Mouse (Mus musculus) large intestine, adult 2 months (tissue): Measurements from ENCODE around the gene Ccdc130. TPM values are rescaled to one million over a fixed set of nuclear protein-coding genes. Genes with fewer than 3 reads are reported as not detected.
A peak's percentile ranks its signal among the peaks of the same experiment; 100 is the strongest.

Experiments used
- DNase-seq: peaks from one replicate; pipeline ENCODE4 v3.0.0-alpha.2; 2012; ENCODE audit warnings: low read depth, low spot score
- WGBS: fragments of 180-500 bp; shearing (Covaris S2); methylation state at CpG from one replicate; pipeline ENCODE4 v1.1.7; 2018; 5-methylcytosine and 5-hydroxymethylcytosine counted together
- polyA plus RNA-seq: library from polyadenylated mRNA; depleted of rRNA; stranded (reverse); fragments of >200 nt; gene quantifications from 2 replicates; pipeline ENCODE4 v1.2.3, GENCODE M21; 2012

The Ccdc130 gene
- polyA plus RNA-seq, 1 experiment = 31.5 TPM

GRCm38 (mm10) chr8:84241167-84241566 is 29.0 kb downstream of the Ccdc130 start:
- DNase-seq = no peak
- WGBS = 68% methylated on average over 6 of the region's 6 CpGs

GRCm38 (mm10) chr8:84237542-84238229 is 32.5 kb downstream of the Ccdc130 start:
- 12% methylated on average over 19 of the region's 19 CpGs for WGBS
- no peak for DNase-seq

GRCm38 (mm10) chr8:84236998-84237473 is 33.1 kb downstream of the Ccdc130 start, which contains the start of gene Zswim4:
Gene Zswim4 (minus strand): TSS chr8:84237055.
- peak; percentile 99 for DNase-seq
- WGBS = 0% methylated on average over 35 of the region's 35 CpGs

GRCm38 (mm10) chr8:84236410-84236997 is 33.7 kb downstream of the Ccdc130 start:
- WGBS = 1% methylated on average over 30 of the region's 30 CpGs

GRCm38 (mm10) chr8:84235746-84236409 is 34.3 kb downstream of the Ccdc130 start:
- DNase-seq = no peak
- 5% methylated on average over 10 of the region's 10 CpGs for WGBS

More at GRCm38 (mm10) chr8:84236410-84236997, 33.7 kb downstream of the Ccdc130 start:
- DNase-seq = no peak

- WGBS = 77% methylated on average over 2 of the region's 2 CpGs
- DNase-seq = no peak
Observed at GRCm38 (mm10) chr8:84233055-84233454, 37.1 kb downstream of the Ccdc130 start.

GRCm38 (mm10) chr8:84230735-84231134 is 39.4 kb downstream of the Ccdc130 start:
- DNase-seq = no peak
- 80% methylated on average over 17 of the region's 17 CpGs for WGBS

- no peak for DNase-seq
- WGBS = 92% methylated on average over 21 of the region's 21 CpGs
Observed at GRCm38 (mm10) chr8:84223322-84224029, 46.7 kb downstream of the Ccdc130 start.

- DNase-seq = no peak
- 81% methylated on average over 9 of the region's 9 CpGs for WGBS
Observed at GRCm38 (mm10) chr8:84222566-84223165, 47.5 kb downstream of the Ccdc130 start.

GRCm38 (mm10) chr8:84220105-84220504 is 50.1 kb downstream of the Ccdc130 start:
- DNase-seq = no peak
- WGBS = 71% methylated on average over 7 of the region's 7 CpGs

- 92% methylated on average over 5 of the region's 5 CpGs for WGBS
- DNase-seq = no peak
Observed at GRCm38 (mm10) chr8:84218143-84218542, 52.0 kb downstream of the Ccdc130 start.

GRCm38 (mm10) chr8:84217206-84217605 is 53.0 kb downstream of the Ccdc130 start:
- DNase-seq = no peak
- 94% methylated on average over 11 of the region's 11 CpGs for whole genome bisulfite sequencing

GRCm38 (mm10) chr8:84213277-84213676 is 56.9 kb downstream of the Ccdc130 start:
- DNase-seq = no peak
- WGBS = 88% methylated on average over 4 of the region's 4 CpGs

- DNase-seq = no peak
- WGBS = 88% methylated on average over 31 of the region's 31 CpGs
Observed at GRCm38 (mm10) chr8:84211881-84212563, 58.2 kb downstream of the Ccdc130 start.

GRCm38 (mm10) chr8:84211202-84211601 is 59.0 kb downstream of the Ccdc130 start:
- DNase-seq = no peak
- WGBS = 85% methylated on average over 3 of the region's 3 CpGs

GRCm38 (mm10) chr8:84210167-84210791 is 59.9 kb downstream of the Ccdc130 start:
- 56% methylated on average over 34 of the region's 34 CpGs for WGBS
- DNase-seq = no peak

- WGBS = 65% methylated on average over 17 of the region's 17 CpGs
Observed at GRCm38 (mm10) chr8:84208381-84209380, 61.5 kb downstream of the Ccdc130 start.

More at GRCm38 (mm10) chr8:84208381-84209380, 61.5 kb downstream of the Ccdc130 start:
- no peak for DNase-seq
